Mouse (Mus musculus): Measurements from ENCODE around the gene Gm20441.
A peak's percentile ranks its signal among the peaks of the same experiment; 100 is the strongest.

The Gm20441 gene

GRCm38 (mm10) chr10:75780769-75781578, at the start of gene Gm20441, which contains the start of gene Gstt3:
Gene Gm20441, minus strand, starts transcription at chr10:75780954.
Gene Gstt3, minus strand, starts transcription at chr10:75781414.
- DNase-seq (ENCODE audit: low read depth, low spot score): no peak

DNA sequence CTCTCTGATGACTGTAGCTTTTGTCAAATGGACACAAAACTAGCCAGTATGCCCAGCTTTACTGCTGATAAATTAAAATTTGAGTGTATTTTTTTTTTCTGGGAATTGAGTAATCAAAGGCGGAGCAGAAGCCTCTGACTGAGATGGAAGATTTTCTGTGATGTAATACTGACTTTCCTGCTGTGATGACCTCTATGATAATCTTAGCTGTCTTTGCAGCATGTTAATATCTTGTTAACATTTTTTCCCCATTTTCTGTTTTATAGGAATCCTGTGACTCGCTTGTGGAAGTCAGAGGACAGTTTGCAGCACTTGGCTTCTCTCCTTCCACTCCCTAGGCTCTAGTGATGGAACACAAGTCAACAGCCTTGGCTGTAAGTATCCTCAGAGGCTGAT, 49.5 kb upstream of the Gm20441 start:
- no peak for DNase-seq (ENCODE audit: low read depth, low spot score)

GRCm38 (mm10) chr10:75829529-75830274, 48.9 kb upstream of the Gm20441 start:
- no peak for DNase-seq (ENCODE audit: low read depth, low spot score)

DNA sequence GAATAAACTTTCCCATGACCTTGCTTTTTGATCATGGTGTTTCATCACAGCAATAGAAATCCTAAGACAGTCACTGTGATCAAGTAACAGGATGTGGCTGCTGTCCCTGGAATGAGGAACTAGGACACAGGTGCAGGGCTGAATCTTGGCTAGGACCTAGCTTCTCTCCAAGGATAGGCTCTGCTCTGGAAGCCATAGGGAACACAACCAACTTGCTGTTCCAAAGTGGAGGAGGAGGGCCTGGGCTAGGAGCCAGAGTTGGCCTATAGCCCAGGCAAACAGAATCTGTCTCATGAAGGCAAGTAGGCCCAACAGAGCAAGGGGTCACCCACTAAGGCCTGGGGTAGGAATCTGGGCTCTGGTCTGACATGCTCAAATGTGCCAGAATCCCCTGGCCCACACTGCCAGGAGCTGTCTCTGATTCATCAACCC, 47.8 kb upstream of the Gm20441 start:
- DNase-seq (ENCODE audit: low read depth, low spot score): peak; percentile 57

- no peak for DNase-seq (ENCODE audit: low read depth, low spot score)
Observed at GRCm38 (mm10) chr10:75827668-75828360, 47.1 kb upstream of the Gm20441 start.

GRCm38 (mm10) chr10:75824530-75824929, 43.8 kb upstream of the Gm20441 start:
- no peak for DNase-seq (ENCODE audit: low read depth, low spot score)

GRCm38 (mm10) chr10:75823782-75824181, 43.0 kb upstream of the Gm20441 start:
- no peak for DNase-seq (ENCODE audit: low read depth, low spot score)

GRCm38 (mm10) chr10:75822443-75822842, 41.7 kb upstream of the Gm20441 start, which contains the start of gene Gstt4:
Gene Gstt4, minus strand, starts transcription at chr10:75822543.
- DNase-seq (ENCODE audit: low read depth, low spot score): no peak

DNA sequence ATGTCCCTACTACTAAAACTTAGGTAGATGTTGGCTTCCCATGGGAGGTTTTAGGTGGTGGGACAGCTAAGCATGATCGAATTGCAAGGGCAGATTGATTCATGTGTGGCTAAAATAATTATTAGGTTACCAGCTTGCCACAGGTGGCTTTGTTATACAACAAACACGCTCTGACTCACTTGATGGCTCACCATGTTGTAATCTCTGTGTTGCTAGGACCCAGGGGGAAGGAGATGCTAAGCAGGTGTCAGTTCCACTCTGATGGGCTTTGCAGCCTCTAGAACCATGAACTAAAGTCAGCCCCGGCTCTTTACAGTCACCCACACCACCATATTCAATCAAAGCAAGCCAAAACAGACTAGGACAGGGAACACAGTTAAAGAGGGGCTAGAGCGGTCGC, 39.1 kb upstream of the Gm20441 start:
- no peak for DNase-seq (ENCODE audit: low read depth, low spot score)

- no peak for DNase-seq (ENCODE audit: low read depth, low spot score)
Observed at GRCm38 (mm10) chr10:75818641-75819040, 37.9 kb upstream of the Gm20441 start.

DNA sequence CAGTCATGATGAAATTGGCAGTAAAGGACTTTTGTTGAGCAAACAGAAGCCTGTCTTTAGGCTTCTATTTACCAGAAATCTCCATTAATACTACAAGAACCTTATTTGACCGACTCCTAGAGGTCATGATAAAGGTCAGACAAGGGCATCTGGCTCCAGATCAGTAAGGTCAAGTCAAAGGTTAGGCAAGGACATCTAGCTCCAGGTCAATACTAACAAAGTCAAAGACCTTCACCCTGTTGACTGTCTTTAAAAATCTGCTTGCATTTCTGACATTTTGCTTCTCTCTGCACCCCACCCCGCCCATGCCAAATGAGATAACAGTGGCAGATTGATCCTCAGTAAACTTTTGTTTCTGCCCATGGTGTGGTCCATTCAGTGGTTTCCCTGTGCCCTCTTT, 23.5 kb upstream of the Gm20441 start:
- DNase-seq (ENCODE audit: low read depth, low spot score): no peak

DNA sequence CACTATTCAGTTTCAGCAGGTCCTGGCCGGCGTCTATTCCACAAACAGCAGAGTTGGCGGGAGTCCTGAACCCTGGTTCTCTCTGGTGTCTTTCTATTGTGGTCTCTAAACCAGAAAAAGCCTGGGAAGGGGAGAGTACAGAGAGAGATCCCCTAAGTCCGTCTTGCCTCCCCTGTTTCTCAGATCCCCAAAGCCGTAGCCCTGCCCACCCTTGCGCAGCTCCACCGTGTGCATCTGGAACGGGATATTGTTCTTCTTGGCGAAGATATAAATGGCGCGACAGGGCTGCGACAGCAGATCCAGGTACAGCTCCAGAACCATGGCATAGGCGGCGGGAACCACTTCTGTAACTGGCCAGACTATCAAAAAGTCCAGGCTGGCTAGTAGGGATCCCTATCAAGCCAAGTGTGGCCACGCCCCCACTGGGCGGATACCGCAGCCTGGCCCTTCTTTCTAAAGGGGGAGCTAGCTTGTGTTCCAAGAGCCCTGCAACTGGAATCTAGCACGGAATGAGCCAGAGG, 17.5 kb upstream of the Gm20441 start, which contains the start of gene Gstt1:
Gstt1 (minus strand) TSS at position 409 of the 521 bp plus-strand sequence.
- DNase-seq (ENCODE audit: low read depth, low spot score): no peak

- DNase-seq (ENCODE audit: low read depth, low spot score): no peak
Observed at GRCm38 (mm10) chr10:75797619-75798175, 16.9 kb upstream of the Gm20441 start.

- DNase-seq (ENCODE audit: low read depth, low spot score): no peak
Observed at GRCm38 (mm10) chr10:75796731-75797516, 16.2 kb upstream of the Gm20441 start.

DNA sequence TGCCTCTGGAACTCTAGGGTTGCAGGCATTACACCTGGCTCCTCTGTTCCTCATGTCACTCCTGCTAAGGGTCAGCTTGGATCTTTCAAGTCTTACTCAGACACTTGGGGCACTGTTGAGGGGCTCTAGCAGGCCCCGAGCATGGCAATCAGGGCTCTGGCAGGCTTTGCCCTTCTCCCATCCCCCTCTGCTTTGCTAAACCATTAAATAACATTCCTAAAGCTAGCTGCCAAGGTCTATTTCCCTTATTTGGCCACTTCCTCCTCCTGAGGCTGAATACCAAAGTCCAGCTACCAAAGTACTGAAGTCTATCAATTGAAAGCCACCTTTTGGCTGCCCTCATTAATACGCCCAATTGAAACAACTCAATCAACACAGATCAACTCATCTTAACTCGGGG, 14.1 kb upstream of the Gm20441 start:
- DNase-seq (ENCODE audit: low read depth, low spot score): no peak

GRCm38 (mm10) chr10:75790773-75791172, 10.0 kb upstream of the Gm20441 start:
- DNase-seq (ENCODE audit: low read depth, low spot score): no peak

DNA sequence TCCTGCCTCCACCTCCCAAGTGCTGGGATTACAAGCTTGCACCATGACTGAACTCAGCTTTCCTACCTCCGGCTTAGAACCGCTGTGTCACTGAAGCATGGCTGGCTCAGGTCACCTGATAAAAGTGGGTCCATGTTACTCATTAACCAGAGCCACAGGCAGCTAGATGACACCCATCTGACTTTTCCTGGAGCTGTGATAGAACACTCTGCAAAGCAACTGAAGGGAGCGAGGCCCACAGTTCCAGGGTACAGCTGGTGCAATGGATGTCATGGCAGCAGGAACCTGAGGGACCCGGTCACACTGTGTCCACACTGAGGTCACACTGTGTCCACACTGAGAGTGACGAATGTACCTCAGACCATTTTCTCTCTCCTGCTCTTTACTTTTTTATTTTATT, 9.1 kb upstream of the Gm20441 start:
- DNase-seq (ENCODE audit: low read depth, low spot score): no peak

- DNase-seq (ENCODE audit: low read depth, low spot score): no peak
Observed at GRCm38 (mm10) chr10:75789081-75789735, 8.5 kb upstream of the Gm20441 start.

DNA sequence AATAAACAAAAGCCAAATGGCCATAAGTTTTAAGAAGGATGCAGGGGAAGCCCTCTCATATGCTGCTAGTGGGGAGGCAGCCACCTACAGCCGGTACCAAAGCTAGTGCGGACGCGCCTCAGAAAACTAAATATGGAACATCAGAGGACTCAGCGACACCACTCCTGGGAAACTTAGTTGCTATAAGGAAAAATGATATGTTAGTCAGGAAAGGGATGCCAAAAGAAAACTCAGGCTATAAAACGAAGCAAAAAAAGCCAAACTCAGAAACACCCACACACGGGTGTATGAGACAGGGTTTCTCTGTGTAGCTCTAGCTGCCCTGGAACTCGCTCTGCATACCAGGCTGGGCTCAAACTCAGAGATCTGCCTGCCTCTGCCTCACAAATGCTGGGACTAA, 7.5 kb upstream of the Gm20441 start:
- DNase-seq (ENCODE audit: low read depth, low spot score): no peak

DNA sequence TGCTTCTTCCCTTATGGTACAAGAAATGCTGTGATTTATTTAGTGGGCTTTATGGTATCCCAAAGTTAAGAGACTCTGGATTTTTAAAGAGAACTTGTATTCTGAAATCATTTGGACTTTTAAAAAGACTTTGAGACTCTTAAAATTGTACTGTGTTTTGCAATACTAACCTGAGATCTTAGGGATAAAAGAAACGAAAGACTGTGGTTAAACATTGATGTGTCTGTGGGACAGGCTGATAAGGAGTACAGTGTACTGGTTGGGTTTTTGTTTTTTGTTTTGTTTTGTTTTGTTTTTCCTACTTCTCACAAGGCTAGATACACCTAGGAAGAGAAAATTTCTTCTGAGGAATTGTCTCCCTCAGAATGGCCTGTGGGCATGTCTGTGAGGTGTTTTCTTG, 4.7 kb upstream of the Gm20441 start:
- DNase-seq (ENCODE audit: low read depth, low spot score): no peak

Data from brain, embryonic 18.5 days (tissue).